Mouse (Mus musculus) kidney, adult 2 months (tissue): Measurements from ENCODE around the gene Aamp.

ENCODE experiments used
- CTCF ChIP-seq: fragments of 200-500 bp; conservative IDR thresholded peaks from 2 replicates; pipeline ENCODE4 v1.5.1; 2011; ENCODE audit warnings: low read depth, mild to moderate bottlenecking, control low read depth, low read length, moderate library complexity, mixed read lengths; ENCODE audit not compliant: insufficient read depth, insufficient read length
- POLR2A ChIP-seq: fragments of 200-500 bp; IDR thresholded peaks from one replicate; pipeline ENCODE4 v1.6.1; 2011; ENCODE audit warnings: low read depth, low read length, control low read depth

DNA sequence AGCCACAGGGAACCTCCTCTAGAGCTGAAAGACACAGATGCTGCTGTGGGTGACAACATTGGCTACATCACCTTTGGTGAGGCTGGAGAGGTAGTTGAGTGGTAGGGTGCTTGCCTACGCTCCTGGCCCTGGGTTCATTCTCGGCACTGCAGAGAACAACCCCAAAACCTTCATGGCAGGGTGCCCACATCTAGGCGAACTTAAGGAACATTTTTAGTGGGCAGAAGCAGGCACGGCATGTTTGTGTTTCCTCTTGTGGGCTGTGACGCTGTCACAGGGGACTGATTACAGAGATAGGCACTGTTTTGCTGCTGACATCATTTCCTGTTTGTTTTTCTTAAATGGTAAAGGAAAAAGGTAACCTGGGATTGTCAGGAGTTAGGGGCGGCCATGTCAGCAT lies 22.0 kb downstream of the Aamp start:
- TF ChIP-seq CTCF, result no peak
- no peak for TF ChIP-seq POLR2A
